In genomic region chr3:49032981-49033380, GRCm38 (mm10) we compare ENCODE assay signal across 12 mouse cellular contexts.
A peak's percentile ranks its signal among the peaks of the same experiment; 100 is the strongest.
DNase-seq lines count a peak whose midpoint lies in the region; ATAC-seq and TF ChIP-seq lines count a peak whose summit lies in the region.
"Had no signal": no experiment of that assay in that cellular context is flagged by ENCODE, and none has a peak within 500 bp of the region (broad histone marks: within the 10 kb centered on the region; RNA-seq: fewer than 3 reads in every experiment).

No protein-coding gene starts in this region.

- TF ChIP-seq POLR2A in limb, embryonic 14.5 days (IDR thresholded peaks at IDR 0.05; ENCODE audit: borderline replicate concordance, extremely low read depth, insufficient read depth, insufficient read length): no peak

- WGBS in forebrain, embryonic 12.5 days: 67% methylated on average over 5 of the region's 5 CpGs
- WGBS in limb, embryonic 14.5 days: 43% methylated on average over 5 of the region's 5 CpGs

- no peak overlapping the region for H3K4me3 ChIP-seq in forebrain, embryonic 12.5 days (replicated peaks)
- no peak overlapping the region for H3K4me3 ChIP-seq in limb, embryonic 14.5 days (replicated peaks; ENCODE audit: low read length)
- H3K4me3 ChIP-seq: embryonic facial prominence, embryonic 15.5 days; liver, embryonic 13.5 days; stomach, embryonic 15.5 days had no signal

- ATAC-seq in forebrain, embryonic 12.5 days (ENCODE audit: low FRiP score): peak; percentile 82
- peak; percentile 70 for ATAC-seq in limb, embryonic 14.5 days (ENCODE audit: low FRiP score, low read depth)
- no peak for ATAC-seq in frontal cortex, adult (ENCODE audit: low TSS enrichment)

- DNase-seq in layer of hippocampus, adult 9-11 months: peak; percentile 3
- DNase-seq in layer of hippocampus, postnatal 36 days: no peak
- peak; percentile 45 for DNase-seq in cerebellum, adult 11 months
- peak; percentile 69 for DNase-seq in limb, embryonic 14.5 days (ENCODE audit: low spot score)
- DNase-seq in adipocyte (ENCODE audit: low spot score): no peak
- DNase-seq in spleen, postnatal 10 days (ENCODE audit: low spot score in 2 of 2): no peak
- DNase-seq: liver, embryonic 13.5 days had no signal

- H3K36me3 ChIP-seq in forebrain, embryonic 12.5 days (replicated peaks): no peaks in the 10 kb centered on the region
- H3K36me3 ChIP-seq in limb, embryonic 14.5 days (ENCODE audit: control insufficient read depth, insufficient read depth, low read length): no peaks in the 10 kb centered on the region
- H3K36me3 ChIP-seq: embryonic facial prominence, embryonic 15.5 days; liver, embryonic 13.5 days; stomach, embryonic 15.5 days had no signal

- H3K27ac ChIP-seq in forebrain, embryonic 12.5 days: no peak overlapping the region
- H3K27ac ChIP-seq in limb, embryonic 14.5 days (replicated peaks; ENCODE audit: low read depth, low read length): no peak overlapping the region
- H3K27ac ChIP-seq: embryonic facial prominence, embryonic 15.5 days; kidney, postnatal 0 days; liver, embryonic 13.5 days; stomach, embryonic 15.5 days had no signal

- no peak overlapping the region for H3K4me2 ChIP-seq in forebrain, embryonic 12.5 days
- H3K4me2 ChIP-seq in limb, embryonic 14.5 days (replicated peaks; ENCODE audit: low read depth, low read length, severe bottlenecking): no peak overlapping the region
- H3K4me2 ChIP-seq: embryonic facial prominence, embryonic 15.5 days; liver, embryonic 13.5 days; stomach, embryonic 15.5 days had no signal

- H3K27me3 ChIP-seq in forebrain, embryonic 12.5 days: no peaks in the 10 kb centered on the region
- H3K27me3 ChIP-seq in limb, embryonic 14.5 days (ENCODE audit: control insufficient read depth, insufficient read depth, low read length): no peaks in the 10 kb centered on the region
- H3K27me3 ChIP-seq: embryonic facial prominence, embryonic 15.5 days; liver, embryonic 13.5 days; stomach, embryonic 15.5 days had no signal

- no peaks in the 10 kb centered on the region for H3K4me1 ChIP-seq in forebrain, embryonic 12.5 days
- no peaks in the 10 kb centered on the region for H3K4me1 ChIP-seq in limb, embryonic 14.5 days (ENCODE audit: control insufficient read depth, insufficient read depth, low read length)
- H3K4me1 ChIP-seq: embryonic facial prominence, embryonic 15.5 days; liver, embryonic 13.5 days; stomach, embryonic 15.5 days had no signal

- no peak overlapping the region for H3K9ac ChIP-seq in forebrain, embryonic 12.5 days
- H3K9ac ChIP-seq in limb, embryonic 14.5 days (ENCODE audit: low read depth, low read length, severe bottlenecking): no peak overlapping the region
- H3K9ac ChIP-seq: embryonic facial prominence, embryonic 15.5 days; liver, embryonic 13.5 days; stomach, embryonic 15.5 days had no signal

- no peaks in the 10 kb centered on the region for H3K9me3 ChIP-seq in forebrain, embryonic 12.5 days
- H3K9me3 ChIP-seq in limb, embryonic 14.5 days (ENCODE audit: control insufficient read depth, low read length): no peaks in the 10 kb centered on the region
- H3K9me3 ChIP-seq: embryonic facial prominence, embryonic 15.5 days; liver, embryonic 13.5 days; stomach, embryonic 15.5 days had no signal

Comparison
In these comparisons a context has a peak if more than half of its experiments do, and no peak if none do; other contexts are left out.
1. DNase-seq: peak in layer of hippocampus, adult 9-11 months (single experiment), cerebellum, adult 11 months (single experiment) and limb, embryonic 14.5 days (single experiment); none in layer of hippocampus, postnatal 36 days (0 of 2), adipocyte (single experiment) and spleen, postnatal 10 days (0 of 2).